Mouse (Mus musculus): ENCODE measurements around the gene Cdh4. TPM values are rescaled to one million over a fixed set of nuclear protein-coding genes. Genes with fewer than 3 reads are reported as not detected.
A peak's percentile ranks its signal among the peaks of the same experiment; 100 is the strongest.

The Cdh4 gene
- polyA plus RNA-seq, 2 experiments, result 0.07 to 0.09 TPM

DNA sequence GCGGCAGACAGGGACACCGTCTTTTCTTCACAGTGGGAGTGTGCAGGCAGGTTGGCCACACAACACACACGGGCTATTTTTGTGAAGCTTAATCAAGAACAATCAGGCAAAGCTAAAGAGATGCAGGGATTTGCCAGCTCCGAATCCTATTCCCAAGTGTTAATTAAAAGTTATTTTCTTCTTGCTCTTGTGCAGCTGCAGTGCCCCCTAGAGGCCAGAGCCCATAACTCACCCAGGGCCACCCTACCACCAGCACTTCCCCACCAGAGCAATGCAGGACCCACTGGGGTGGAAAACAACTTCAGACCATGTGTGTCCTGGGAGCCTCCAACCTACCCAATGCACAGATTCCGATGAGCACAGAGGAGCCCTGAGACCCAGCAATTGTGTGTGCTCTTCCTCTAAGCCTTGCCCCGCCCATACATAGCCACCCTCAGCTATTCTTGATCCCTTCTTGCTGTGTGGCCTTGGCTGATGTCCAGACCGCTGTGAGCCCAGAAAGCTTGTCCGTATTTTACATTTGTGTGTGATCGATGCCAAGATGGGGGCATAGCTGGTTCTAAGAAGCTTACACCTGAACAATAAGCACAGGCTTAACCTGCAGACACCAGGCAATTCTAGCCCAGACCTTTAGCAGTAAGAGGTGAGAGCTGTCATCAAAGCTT, 435.5 kb downstream of the Cdh4 start:
- Histone ChIP-seq H3K9me3 (ENCODE audit: control insufficient read depth, low read length) (no peaks in the 10 kb centered on the region), H3K36me3 (replicated peaks; ENCODE audit: control insufficient read depth, insufficient read depth, low read depth) (no peaks in the 10 kb centered on the region), H3K4me1 (replicated peaks; ENCODE audit: control insufficient read depth in 2 of 2, insufficient read depth in 2 of 2, low read length in 1 of 2) (no peaks in the 10 kb centered on the region), H3K4me3 (ENCODE audit: insufficient read depth in 1 of 2, low read depth in 2 of 2, low read length in 2 of 2) (no peak overlapping the region), H3K27me3 (ENCODE audit: control insufficient read depth, insufficient read depth, low read length) (no peaks in the 10 kb centered on the region), H3K9ac (replicated peaks) (no peak overlapping the region), H3K27ac (no peak overlapping the region), H3K4me2 (ENCODE audit: low read depth) (no peak overlapping the region)
- no peak for ATAC-seq (ENCODE audit: insufficient read depth)
- TF ChIP-seq EP300 (IDR thresholded peaks at IDR 0.05; ENCODE audit: low read depth), result no peak
- peak; percentile 71 for TF ChIP-seq CTCF (IDR thresholded peaks at IDR 0.05; ENCODE audit: low read depth)
- DNase-seq (ENCODE audit: low read depth in 3 of 3, low spot score in 3 of 3), result no peak
- 56% methylated on average over 9 of the region's 9 CpGs for WGBS (ENCODE audit: insufficient replicate concordance)

DNA sequence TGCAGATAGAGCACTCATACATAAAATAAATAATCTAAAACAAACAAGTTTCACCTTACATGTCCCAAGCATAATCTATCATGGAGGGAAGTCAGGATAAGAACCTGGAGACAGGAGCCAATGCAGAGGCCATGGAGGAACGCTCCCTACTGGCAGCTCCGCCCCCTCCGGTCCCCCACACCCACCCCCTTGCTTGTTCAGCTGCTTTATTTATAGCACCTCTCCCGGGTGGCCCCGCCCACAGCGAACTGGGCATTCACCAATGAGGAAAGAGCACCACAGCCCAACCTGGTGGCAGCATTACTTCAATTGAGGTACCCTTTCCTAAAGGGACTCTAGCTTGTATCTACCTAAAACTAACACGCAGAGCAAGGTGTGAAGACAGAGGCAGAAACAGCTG, 442.3 kb downstream of the Cdh4 start:
- Histone ChIP-seq H3K27ac (no peak overlapping the region), H3K4me2 (ENCODE audit: low read depth) (no peak overlapping the region), H3K9ac (replicated peaks) (no peak overlapping the region), H3K4me3 (ENCODE audit: insufficient read depth in 1 of 2, low read depth in 2 of 2, low read length in 2 of 2) (no peak overlapping the region), H3K36me3 (replicated peaks; ENCODE audit: control insufficient read depth, insufficient read depth, low read depth) (no peaks in the 10 kb centered on the region), H3K4me1 (replicated peaks; ENCODE audit: control insufficient read depth in 2 of 2, insufficient read depth in 2 of 2, low read length in 1 of 2) (no peaks in the 10 kb centered on the region), H3K27me3 (ENCODE audit: control insufficient read depth, insufficient read depth, low read length) (no peaks in the 10 kb centered on the region), H3K9me3 (ENCODE audit: control insufficient read depth, low read length) (no peaks in the 10 kb centered on the region)
- WGBS (ENCODE audit: insufficient replicate concordance), result 24% methylated on average over 7 of the region's 7 CpGs
- DNase-seq (ENCODE audit: low read depth in 3 of 3, low spot score in 3 of 3), result no peak
- TF ChIP-seq CTCF (IDR thresholded peaks at IDR 0.05; ENCODE audit: low read depth), result no peak
- no peak for TF ChIP-seq EP300 (IDR thresholded peaks at IDR 0.05; ENCODE audit: low read depth)
- ATAC-seq (ENCODE audit: insufficient read depth), result no peak

DNA sequence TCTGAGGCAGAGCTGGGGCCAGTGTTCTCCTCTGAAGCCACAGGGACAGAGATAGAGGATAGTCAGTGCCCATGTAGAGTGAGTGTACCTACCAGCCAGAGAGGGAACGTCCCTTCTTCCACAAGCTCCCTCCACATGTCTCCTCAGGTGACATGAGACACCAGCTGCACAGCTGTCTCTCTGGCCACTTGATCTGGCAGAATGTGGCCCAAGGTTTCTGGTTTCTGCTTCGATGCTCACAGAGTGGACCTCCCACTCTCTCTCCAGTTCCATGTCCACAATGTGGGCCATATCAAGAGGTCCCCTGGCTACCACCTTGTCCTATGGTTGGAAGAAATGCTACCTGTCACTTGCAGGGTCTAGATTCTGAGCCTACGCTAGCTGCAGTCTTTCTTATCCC, 448.8 kb downstream of the Cdh4 start:
- Histone ChIP-seq H3K36me3 (replicated peaks; ENCODE audit: control insufficient read depth, insufficient read depth, low read depth) (no peaks in the 10 kb centered on the region), H3K27ac (no peak overlapping the region), H3K4me3 (ENCODE audit: insufficient read depth in 1 of 2, low read depth in 2 of 2, low read length in 2 of 2) (no peak overlapping the region), H3K9ac (replicated peaks) (no peak overlapping the region), H3K4me1 (replicated peaks; ENCODE audit: control insufficient read depth in 2 of 2, insufficient read depth in 2 of 2, low read length in 1 of 2) (no peaks in the 10 kb centered on the region), H3K9me3 (ENCODE audit: control insufficient read depth, low read length) (no peaks in the 10 kb centered on the region), H3K4me2 (ENCODE audit: low read depth) (no peak overlapping the region), H3K27me3 (ENCODE audit: control insufficient read depth, insufficient read depth, low read length) (no peaks in the 10 kb centered on the region)
- 55% methylated on average over 3 of the region's 3 CpGs for WGBS (ENCODE audit: insufficient replicate concordance)
- DNase-seq (ENCODE audit: low read depth in 3 of 3, low spot score in 3 of 3), result no peak
- no peak for ATAC-seq (ENCODE audit: insufficient read depth)
- TF ChIP-seq CTCF (IDR thresholded peaks at IDR 0.05; ENCODE audit: low read depth), result no peak
- no peak for TF ChIP-seq EP300 (IDR thresholded peaks at IDR 0.05; ENCODE audit: low read depth)

DNA sequence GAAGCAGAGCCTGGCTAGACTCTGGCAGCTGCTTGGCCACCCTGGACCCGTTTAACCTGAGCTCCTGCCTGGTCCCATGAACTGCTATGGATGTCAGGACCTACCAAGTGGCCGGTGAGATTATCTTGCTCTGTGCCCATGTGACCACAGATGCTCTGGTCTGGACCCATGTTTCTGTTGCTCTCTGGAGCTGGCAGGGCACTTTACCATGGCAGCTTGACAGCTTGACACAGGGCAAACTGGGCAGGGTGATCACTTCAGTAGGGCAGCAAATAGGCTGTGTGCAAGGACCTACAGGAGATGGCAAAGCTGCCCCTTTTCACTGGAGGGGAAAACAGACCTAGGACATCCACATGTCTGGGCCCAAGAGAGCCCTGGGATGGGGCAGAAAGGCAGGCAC, 454.7 kb downstream of the Cdh4 start:
- H3K27me3 ChIP-seq (ENCODE audit: control insufficient read depth, insufficient read depth, low read length), result no peaks in the 10 kb centered on the region
- no peak overlapping the region for H3K4me3 ChIP-seq (ENCODE audit: insufficient read depth in 1 of 2, low read depth in 2 of 2, low read length in 2 of 2)
- no peak overlapping the region for H3K4me2 ChIP-seq (ENCODE audit: low read depth)
- DNase-seq (ENCODE audit: low read depth in 3 of 3, low spot score in 3 of 3) (no peak), ATAC-seq (ENCODE audit: insufficient read depth) (no peak)
- TF ChIP-seq EP300 (IDR thresholded peaks at IDR 0.05; ENCODE audit: low read depth) (no peak), CTCF (IDR thresholded peaks at IDR 0.05; ENCODE audit: low read depth) (no peak)
- no peaks in the 10 kb centered on the region for H3K4me1 ChIP-seq (replicated peaks; ENCODE audit: control insufficient read depth in 2 of 2, insufficient read depth in 2 of 2, low read length in 1 of 2)
- H3K9ac ChIP-seq (replicated peaks), result no peak overlapping the region
- H3K27ac ChIP-seq, result no peak overlapping the region
- H3K9me3 ChIP-seq (ENCODE audit: control insufficient read depth, low read length), result no peaks in the 10 kb centered on the region
- no peaks in the 10 kb centered on the region for H3K36me3 ChIP-seq (replicated peaks; ENCODE audit: control insufficient read depth, insufficient read depth, low read depth)
- 65% methylated on average over 2 of the region's 2 CpGs for WGBS (ENCODE audit: insufficient replicate concordance)

DNA sequence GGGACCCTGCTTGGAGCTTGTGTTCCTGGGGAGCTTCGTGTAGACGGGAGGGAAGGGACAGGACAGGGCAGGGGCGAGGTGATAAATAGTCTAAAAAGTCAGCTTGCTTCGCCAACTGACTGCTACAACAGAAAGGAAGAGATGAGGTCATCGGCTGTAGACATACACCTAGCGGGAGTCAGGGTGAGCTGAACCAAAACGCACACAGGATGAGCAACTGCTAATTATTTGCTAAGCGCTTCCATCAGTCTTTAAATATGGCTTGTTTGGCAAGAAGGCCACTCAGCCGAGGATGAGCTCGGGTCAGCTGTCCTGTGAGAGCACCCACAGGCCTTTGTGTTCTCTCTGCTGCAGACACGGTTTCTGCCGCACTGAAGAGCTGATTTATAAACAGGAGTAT, 470.7 kb downstream of the Cdh4 start:
- ATAC-seq (ENCODE audit: insufficient read depth) (no peak), DNase-seq (ENCODE audit: low read depth in 3 of 3, low spot score in 3 of 3) (no peak)
- Histone ChIP-seq H3K27ac (no peak overlapping the region), H3K4me1 (replicated peaks; ENCODE audit: control insufficient read depth in 2 of 2, insufficient read depth in 2 of 2, low read length in 1 of 2) (no peaks in the 10 kb centered on the region), H3K4me3 (ENCODE audit: insufficient read depth in 1 of 2, low read depth in 2 of 2, low read length in 2 of 2) (no peak overlapping the region), H3K27me3 (ENCODE audit: control insufficient read depth, insufficient read depth, low read length) (no peaks in the 10 kb centered on the region), H3K9me3 (ENCODE audit: control insufficient read depth, low read length) (no peaks in the 10 kb centered on the region), H3K4me2 (ENCODE audit: low read depth) (no peak overlapping the region), H3K9ac (replicated peaks) (no peak overlapping the region), H3K36me3 (replicated peaks; ENCODE audit: control insufficient read depth, insufficient read depth, low read depth) (peaks cover 16% of the 10 kb centered on the region)
- TF ChIP-seq CTCF (IDR thresholded peaks at IDR 0.05; ENCODE audit: low read depth) (no peak), EP300 (IDR thresholded peaks at IDR 0.05; ENCODE audit: low read depth) (no peak)
- WGBS (ENCODE audit: insufficient replicate concordance), result 83% methylated on average over 12 of the region's 12 CpGs
